Mouse (Mus musculus): ENCODE results near the gene Npr1.

Gene Npr1

GRCm38 (mm10) chr3:90437131-90437530 lies 28.5 kb downstream of the Npr1 start:
- no peak for DNase-seq (ENCODE audit: low spot score)

- no peak for DNase-seq (ENCODE audit: low spot score)
Observed at GRCm38 (mm10) chr3:90434073-90434730, 31.5 kb downstream of the Npr1 start.

- peak; percentile 100 for DNase-seq (ENCODE audit: low spot score)
Observed at GRCm38 (mm10) chr3:90433381-90434020, 32.2 kb downstream of the Npr1 start, which contains the start of gene Ints3. Gene Ints3 (minus strand): TSS chr3:90433622.

- peak; percentile 36 for DNase-seq (ENCODE audit: low spot score)
Observed at GRCm38 (mm10) chr3:90432811-90433219, 32.9 kb downstream of the Npr1 start.

GRCm38 (mm10) chr3:90432348-90432747 lies 33.3 kb downstream of the Npr1 start:
- DNase-seq (ENCODE audit: low spot score): no peak

- no peak for DNase-seq (ENCODE audit: low spot score)
Observed at GRCm38 (mm10) chr3:90429576-90429975, 36.1 kb downstream of the Npr1 start.

- DNase-seq (ENCODE audit: low spot score): no peak
Observed at GRCm38 (mm10) chr3:90428186-90428585, 37.5 kb downstream of the Npr1 start.

- DNase-seq (ENCODE audit: low spot score): no peak
Observed at GRCm38 (mm10) chr3:90427574-90427973, 38.1 kb downstream of the Npr1 start.

GRCm38 (mm10) chr3:90425499-90425898 lies 40.2 kb downstream of the Npr1 start:
- no peak for DNase-seq (ENCODE audit: low spot score)

- DNase-seq (ENCODE audit: low spot score): no peak
Observed at GRCm38 (mm10) chr3:90423549-90423948, 42.1 kb downstream of the Npr1 start.

- no peak for DNase-seq (ENCODE audit: low spot score)
Observed at GRCm38 (mm10) chr3:90420696-90421095, 45.0 kb downstream of the Npr1 start.

GRCm38 (mm10) chr3:90413011-90413396 lies 52.7 kb downstream of the Npr1 start:
- no peak for DNase-seq (ENCODE audit: low spot score)

- no peak for DNase-seq (ENCODE audit: low spot score)
Observed at GRCm38 (mm10) chr3:90412312-90413010, 53.2 kb downstream of the Npr1 start.

GRCm38 (mm10) chr3:90408721-90409120 lies 56.9 kb downstream of the Npr1 start:
- no peak for DNase-seq (ENCODE audit: low spot score)

- no peak for DNase-seq (ENCODE audit: low spot score)
Observed at GRCm38 (mm10) chr3:90406414-90406813, 59.3 kb downstream of the Npr1 start.

- DNase-seq (ENCODE audit: low spot score): no peak
Observed at GRCm38 (mm10) chr3:90404609-90405008, 61.1 kb downstream of the Npr1 start.

- no peak for DNase-seq (ENCODE audit: low spot score)
Observed at GRCm38 (mm10) chr3:90404121-90404520, 61.5 kb downstream of the Npr1 start.

GRCm38 (mm10) chr3:90400993-90401392 lies 64.7 kb downstream of the Npr1 start:
- no peak for DNase-seq (ENCODE audit: low spot score)

All from left cerebral cortex, adult 11 months (tissue).